Mouse (Mus musculus) hindbrain, embryonic 13.5 days (tissue): Measurements from ENCODE around the gene Appl1. TPM values are rescaled to one million over a fixed set of nuclear protein-coding genes. Genes with fewer than 3 reads are reported as not detected.

ENCODE experiments used
- ATAC-seq: fragments of 200-750 bp; cut with Nextera tagmentation; 2 replicates; pipeline ENCODE4 v1.8.0; 2017; ENCODE audit warnings: moderate TSS enrichment; ENCODE audit not compliant: low FRiP score
- H3K27ac ChIP-seq: fragments of 300-500 bp; sonication (generic); 2 replicates; pipeline ENCODE4 v1.5.1; 2015; ENCODE audit warnings: inconsistent platforms, mild to moderate bottlenecking, moderate library complexity
- H3K27me3 ChIP-seq: fragments of 300-500 bp; sonication (generic); 2 replicates; pipeline ENCODE4 v1.6.1; 2015; ENCODE audit warnings: mild to moderate bottlenecking, inconsistent platforms
- H3K36me3 ChIP-seq: fragments of 300-500 bp; sonication (generic); 2 replicates; pipeline ENCODE4 v1.6.1; 2015; ENCODE audit warnings: mild to moderate bottlenecking, inconsistent platforms
- H3K4me1 ChIP-seq: fragments of 300-500 bp; sonication (generic); replicated peaks from 2 replicates; pipeline ENCODE4 v1.6.1; 2015; ENCODE audit warnings: inconsistent platforms
- H3K4me2 ChIP-seq: fragments of 300-500 bp; sonication (generic); 2 replicates; pipeline ENCODE4 v1.6.1; 2015; ENCODE audit warnings: inconsistent platforms, mild to moderate bottlenecking, moderate library complexity
- H3K4me3 ChIP-seq: fragments of 300-500 bp; sonication (generic); 2 replicates; pipeline ENCODE4 v1.5.1; 2015; ENCODE audit warnings: mild to moderate bottlenecking, inconsistent platforms
- H3K9ac ChIP-seq: fragments of 300-500 bp; sonication (generic); 2 replicates; pipeline ENCODE4 v1.6.1; 2015; ENCODE audit warnings: mild to moderate bottlenecking, inconsistent platforms
- H3K9me3 ChIP-seq: fragments of 300-500 bp; sonication (generic); 2 replicates; pipeline ENCODE4 v1.6.1; 2016; ENCODE audit warnings: inconsistent platforms
- WGBS: fragments of 180-500 bp; shearing (Covaris S2); methylation state at CpG from one replicate; pipeline ENCODE4 v1.1.7; 2015; 5-methylcytosine and 5-hydroxymethylcytosine counted together
- polyA plus RNA-seq: library from polyadenylated mRNA; unstranded; fragments of >200 nt; fragmentation: Nextera tagmentation; extraction: Ambion mirVana; gene quantifications from 2 replicates; pipeline ENCODE4 v1.2.1, GENCODE M21; 2015

Gene Appl1
- polyA plus RNA-seq, 1 experiment from 2014 or later = 69.8 TPM

- Histone ChIP-seq H3K9ac (no peak overlapping the region), H3K36me3 (no peaks in the 10 kb centered on the region), H3K9me3 (no peaks in the 10 kb centered on the region), H3K4me1 (no peaks in the 10 kb centered on the region), H3K27ac (no peak overlapping the region), H3K27me3 (no peaks in the 10 kb centered on the region), H3K4me3 (no peak overlapping the region), H3K4me2 (no peak overlapping the region)
- no peak for ATAC-seq
- WGBS = 78% methylated on average over 2 of the region's 2 CpGs
Observed at GRCm38 (mm10) chr14:26988694-26989093, 17.7 kb upstream of the Appl1 start.

GRCm38 (mm10) chr14:26982150-26982530 lies 11.1 kb upstream of the Appl1 start:
- H3K4me3 ChIP-seq = no peak overlapping the region
- H3K27ac ChIP-seq = no peak overlapping the region
- H3K9ac ChIP-seq = no peak overlapping the region
- no peaks in the 10 kb centered on the region; the same call in 1 of the 2 replicates for H3K36me3 ChIP-seq
- 0 out of 2 replicates have a peak, but pooled peaks cover 4% of the 10 kb centered on the region for H3K27me3 ChIP-seq
- H3K4me1 ChIP-seq = peaks cover 5% of the 10 kb centered on the region
- H3K4me2 ChIP-seq = no peak overlapping the region
- ATAC-seq = no peak
- peaks cover 9% of the 10 kb centered on the region for H3K9me3 ChIP-seq
- WGBS = 83% methylated on average over 5 of the region's 5 CpGs

DNA sequence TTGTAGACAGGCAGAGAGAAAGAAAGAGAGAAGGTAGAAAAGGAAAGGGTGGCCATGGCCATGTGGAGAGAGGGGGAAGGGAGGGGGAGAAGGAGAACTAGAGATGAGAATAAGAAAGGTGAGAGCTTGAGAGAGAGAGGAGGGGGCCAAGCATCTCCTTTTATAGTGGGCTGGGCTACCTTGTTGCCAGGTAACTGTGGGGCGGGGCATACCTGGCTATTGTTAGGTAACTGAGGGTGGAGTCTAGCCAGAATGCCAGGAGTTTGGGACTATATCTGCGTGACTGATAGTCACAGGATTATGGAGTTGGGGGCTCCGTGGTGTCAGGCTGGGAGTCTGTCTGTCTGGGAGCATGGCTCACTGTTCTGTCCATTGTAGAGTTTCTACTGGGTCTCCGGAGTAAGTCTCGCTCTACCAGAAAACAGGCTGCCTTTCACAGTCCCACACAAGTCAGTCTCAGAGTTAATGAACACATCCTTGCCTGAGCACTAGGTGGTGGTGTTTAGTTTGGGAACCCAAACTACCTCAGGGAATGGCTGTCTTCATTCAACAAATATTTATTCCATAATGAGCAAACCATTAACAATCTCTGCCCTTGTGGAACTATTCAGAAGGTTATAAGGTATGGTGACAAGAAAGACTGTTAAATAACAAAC lies 10.6 kb upstream of the Appl1 start:
- Histone ChIP-seq H3K4me1 (peaks cover 11% of the 10 kb centered on the region), H3K4me3 (no peak overlapping the region), H3K4me2 (no peak overlapping the region), H3K9ac (no peak overlapping the region), H3K36me3 (no peaks in the 10 kb centered on the region; the same call in 1 of the 2 replicates), H3K27ac (no peak overlapping the region), H3K27me3 (0 out of 2 replicates have a peak, but pooled peaks cover 4% of the 10 kb centered on the region), H3K9me3 (peaks cover 9% of the 10 kb centered on the region)
- WGBS = 68% methylated on average over 5 of the region's 5 CpGs
- ATAC-seq = no peak

GRCm38 (mm10) chr14:26981021-26981420 lies 10.0 kb upstream of the Appl1 start:
- Histone ChIP-seq H3K4me1 (peaks cover 15% of the 10 kb centered on the region), H3K36me3 (no peaks in the 10 kb centered on the region; the same call in 1 of the 2 replicates), H3K9me3 (peaks cover 9% of the 10 kb centered on the region), H3K4me3 (no peak overlapping the region), H3K4me2 (no peak overlapping the region), H3K27ac (no peak overlapping the region), H3K9ac (no peak overlapping the region), H3K27me3 (0 out of 2 replicates have a peak, but pooled peaks cover 4% of the 10 kb centered on the region)
- 97% methylated on average over 8 of the region's 8 CpGs for WGBS
- no peak for ATAC-seq

GRCm38 (mm10) chr14:26979808-26980207 lies 8.8 kb upstream of the Appl1 start:
- no peak overlapping the region for H3K4me3 ChIP-seq
- no peaks in the 10 kb centered on the region; the same call in 1 of the 2 replicates for H3K36me3 ChIP-seq
- peaks cover 9% of the 10 kb centered on the region for H3K9me3 ChIP-seq
- WGBS = 83% methylated on average over 3 of the region's 3 CpGs
- 0 out of 2 replicates have a peak, but pooled peaks cover 4% of the 10 kb centered on the region for H3K27me3 ChIP-seq
- ATAC-seq = no peak
- H3K27ac ChIP-seq = no peak overlapping the region
- peaks cover 15% of the 10 kb centered on the region for H3K4me1 ChIP-seq
- no peak overlapping the region for H3K9ac ChIP-seq
- no peak overlapping the region for H3K4me2 ChIP-seq

GRCm38 (mm10) chr14:26977500-26977899 lies 6.5 kb upstream of the Appl1 start:
- Histone ChIP-seq H3K9ac (no peak overlapping the region), H3K4me2 (no peak overlapping the region), H3K36me3 (no peaks in the 10 kb centered on the region; the same call in 1 of the 2 replicates), H3K27me3 (0 out of 2 replicates have a peak, but pooled peaks cover 5% of the 10 kb centered on the region), H3K9me3 (peaks cover 9% of the 10 kb centered on the region), H3K4me1 (peaks cover 15% of the 10 kb centered on the region), H3K4me3 (no peak overlapping the region), H3K27ac (no peak overlapping the region)
- 38% methylated on average over 2 of the region's 2 CpGs for WGBS
- no peak for ATAC-seq

GRCm38 (mm10) chr14:26976212-26976611 lies 5.2 kb upstream of the Appl1 start:
- Histone ChIP-seq H3K9me3 (peaks cover 8% of the 10 kb centered on the region), H3K27ac (no peak overlapping the region), H3K9ac (no peak overlapping the region), H3K36me3 (no peaks in the 10 kb centered on the region; the same call in 1 of the 2 replicates), H3K4me3 (no peak overlapping the region), H3K4me1 (peaks cover 15% of the 10 kb centered on the region), H3K4me2 (no peak overlapping the region), H3K27me3 (0 out of 2 replicates have a peak, but pooled peaks cover 7% of the 10 kb centered on the region)
- ATAC-seq = no peak
- 23% methylated on average over 7 of the region's 7 CpGs for WGBS

DNA sequence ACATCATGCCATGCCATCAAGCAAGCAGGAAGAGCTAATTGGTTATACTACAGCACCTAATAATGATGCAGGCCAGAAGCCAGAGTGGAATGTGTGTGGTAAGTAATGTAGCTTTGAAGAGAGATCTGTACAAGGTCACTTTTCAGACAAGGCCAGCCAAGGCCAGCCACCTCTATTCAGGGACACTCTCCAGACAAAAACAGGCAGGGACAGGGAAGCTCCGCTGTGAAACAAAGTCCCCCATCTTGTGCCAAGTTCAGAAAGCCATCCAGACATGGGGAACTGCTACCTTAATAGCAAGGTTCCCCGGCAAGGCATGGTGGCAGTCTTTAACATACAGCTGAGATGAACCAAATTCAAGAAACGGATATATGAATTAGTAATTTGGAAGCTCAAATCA lies 4.5 kb upstream of the Appl1 start:
- 0 out of 2 replicates have a peak, but pooled peaks cover 7% of the 10 kb centered on the region for H3K27me3 ChIP-seq
- H3K9ac ChIP-seq = no peak overlapping the region
- peaks cover 15% of the 10 kb centered on the region for H3K4me1 ChIP-seq
- H3K36me3 ChIP-seq = no peaks in the 10 kb centered on the region
- ATAC-seq = no peak
- no peak overlapping the region for H3K4me3 ChIP-seq
- 0 out of 2 replicates have a peak, but pooled peaks cover 2% of the 10 kb centered on the region for H3K9me3 ChIP-seq
- 77% methylated on average over 3 of the region's 3 CpGs for WGBS
- no peak overlapping the region for H3K27ac ChIP-seq
- no peak overlapping the region for H3K4me2 ChIP-seq

DNA sequence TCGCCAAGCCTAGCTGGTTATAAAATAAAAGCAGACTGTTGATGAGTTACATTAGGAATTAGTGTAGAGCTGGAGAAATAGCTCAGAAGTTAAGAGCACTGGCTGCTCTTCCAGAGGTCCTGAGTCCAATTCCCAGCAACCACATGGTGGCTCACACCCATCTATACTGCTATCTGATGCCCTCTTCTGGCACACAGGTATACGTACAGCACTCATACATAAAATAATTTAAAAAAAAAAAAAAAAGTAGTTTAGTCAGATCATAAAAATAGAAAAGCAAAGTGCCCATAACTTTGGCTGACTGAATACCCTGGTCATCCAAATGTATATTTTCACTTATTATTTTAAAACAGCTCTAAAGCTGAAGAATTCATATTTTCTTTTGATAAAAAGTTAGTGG lies 2.1 kb upstream of the Appl1 start:
- Histone ChIP-seq H3K4me1 (peaks cover 26% of the 10 kb centered on the region), H3K9ac (no peak overlapping the region), H3K27me3 (0 out of 2 replicates have a peak, but pooled peaks cover 7% of the 10 kb centered on the region), H3K36me3 (no peaks in the 10 kb centered on the region), H3K9me3 (no peaks in the 10 kb centered on the region), H3K27ac (no peak overlapping the region), H3K4me3 (no peak overlapping the region), H3K4me2 (no peak overlapping the region)
- no peak for ATAC-seq
- WGBS = 90% methylated on average over 2 of the region's 2 CpGs

- Histone ChIP-seq H3K36me3 (no peaks in the 10 kb centered on the region), H3K4me2 (peak overlapping the region; percentile 67), H3K27me3 (0 out of 2 replicates have a peak, but pooled peaks cover 3% of the 10 kb centered on the region), H3K9ac (peak overlapping the region; percentile 94), H3K4me3 (peak overlapping the region; percentile 88), H3K9me3 (no peaks in the 10 kb centered on the region), H3K4me1 (peaks cover 22% of the 10 kb centered on the region), H3K27ac (peak overlapping the region; percentile 96)
- ATAC-seq = peak; percentile 98
- under 1% methylated on average over 39 of the region's 53 CpGs for whole genome bisulfite sequencing
Observed at GRCm38 (mm10) chr14:26970439-26970932, 546 bp downstream of the Appl1 start.

- H3K36me3 ChIP-seq = 0 out of 2 replicates have a peak, but pooled peaks cover 3% of the 10 kb centered on the region
- peaks cover 22% of the 10 kb centered on the region for H3K4me1 ChIP-seq
- H3K9ac ChIP-seq = peak overlapping the region; percentile 94
- no peaks in the 10 kb centered on the region for H3K9me3 ChIP-seq
- peak overlapping the region; percentile 67 for H3K4me2 ChIP-seq
- ATAC-seq = peak; percentile 91
- 0 out of 2 replicates have a peak, but pooled peaks cover 3% of the 10 kb centered on the region for H3K27me3 ChIP-seq
- under 1% methylated on average over 62 of the region's 62 CpGs for WGBS
- H3K27ac ChIP-seq = peak overlapping the region; percentile 96
- peak overlapping the region; percentile 88 for H3K4me3 ChIP-seq
Observed at GRCm38 (mm10) chr14:26969856-26970407, 1.1 kb downstream of the Appl1 start.

DNA sequence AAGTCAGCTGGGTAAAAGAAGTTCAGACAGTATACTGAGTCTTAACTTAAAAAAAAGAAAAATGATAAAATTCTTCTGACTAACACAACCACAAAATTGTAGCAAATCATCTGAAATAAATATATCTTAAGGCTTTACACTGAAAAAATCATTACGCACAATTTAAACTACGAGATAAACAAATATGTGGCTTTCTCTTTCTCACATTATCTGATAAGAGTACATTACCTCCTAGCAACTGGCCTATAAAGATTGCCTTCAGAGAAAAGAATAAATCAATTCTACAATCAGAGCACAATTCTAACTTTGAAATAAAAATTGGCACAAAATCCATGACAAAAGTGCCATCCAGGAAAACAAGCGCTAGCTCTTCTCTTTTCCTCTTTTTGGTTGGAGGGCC lies 1.9 kb downstream of the Appl1 start:
- peak overlapping the region; percentile 94 for H3K9ac ChIP-seq
- H3K9me3 ChIP-seq = no peaks in the 10 kb centered on the region
- H3K27ac ChIP-seq = peak overlapping the region; percentile 96; the same call in 1 of the 2 replicates
- 82% methylated on average over 3 of the region's 3 CpGs for WGBS
- peak overlapping the region; percentile 88 for H3K4me3 ChIP-seq
- ATAC-seq = no peak
- H3K27me3 ChIP-seq = 0 out of 2 replicates have a peak, but pooled peaks cover 3% of the 10 kb centered on the region
- peak overlapping the region; percentile 67 for H3K4me2 ChIP-seq
- H3K4me1 ChIP-seq = peaks cover 22% of the 10 kb centered on the region
- H3K36me3 ChIP-seq = 0 out of 2 replicates have a peak, but pooled peaks cover 3% of the 10 kb centered on the region
